Mouse (Mus musculus) intestine, postnatal 0 days (tissue): ENCODE results near the gene Slc43a1. TPM values are rescaled to one million over a fixed set of nuclear protein-coding genes. Genes with fewer than 3 reads are reported as not detected.

Source experiments
- ATAC-seq: fragments of 200-750 bp; cut with Nextera tagmentation; 2 replicates; pipeline ENCODE4 v1.8.0; 2017; ENCODE audit warnings: mild to moderate bottlenecking, moderate TSS enrichment, moderate library complexity
- H3K27ac ChIP-seq: fragments of 300-500 bp; sonication (generic); 2 replicates; pipeline ENCODE4 v1.5.1; 2014; ENCODE audit warnings: mild to moderate bottlenecking, low read depth, low read length, moderate library complexity
- H3K27me3 ChIP-seq: fragments of 300-500 bp; sonication (generic); replicated peaks from 2 replicates; pipeline ENCODE4 v1.6.1; 2014; ENCODE audit warnings: low read length, mixed read lengths; ENCODE audit not compliant: control insufficient read depth, insufficient read depth
- H3K36me3 ChIP-seq: fragments of 300-500 bp; sonication (generic); 2 replicates; pipeline ENCODE4 v1.6.1; 2014; ENCODE audit warnings: mild to moderate bottlenecking, moderate library complexity; ENCODE audit not compliant: control insufficient read depth, insufficient read depth
- H3K4me1 ChIP-seq: fragments of 300-500 bp; sonication (generic); replicated peaks from 2 replicates; pipeline ENCODE4 v1.6.1; 2014; ENCODE audit warnings: antibody characterized with exemption, low read length, mixed read lengths; ENCODE audit not compliant: control insufficient read depth, insufficient read depth
- H3K4me2 ChIP-seq: fragments of 300-500 bp; sonication (generic); replicated peaks from 2 replicates; pipeline ENCODE4 v1.6.1; 2014; ENCODE audit warnings: low read depth, mild to moderate bottlenecking, moderate library complexity
- H3K4me3 ChIP-seq: fragments of 300-500 bp; sonication (generic); 2 replicates; pipeline ENCODE4 v1.5.1; 2014; ENCODE audit warnings: low read depth, low read length
- H3K9ac ChIP-seq: fragments of 300-500 bp; sonication (generic); 2 replicates; pipeline ENCODE4 v1.6.1; 2014; ENCODE audit warnings: mild to moderate bottlenecking, low read depth, low read length
- H3K9me3 ChIP-seq: fragments of 300-500 bp; sonication (generic); 2 replicates; pipeline ENCODE4 v1.6.1; 2016; ENCODE audit warnings: mixed run types; ENCODE audit not compliant: control insufficient read depth
- CTCF ChIP-seq: sonication (generic); IDR thresholded peaks from 2 replicates; pipeline ENCODE4 v1.5.1; 2016; ENCODE audit warnings: low read depth, mild to moderate bottlenecking, control low read depth, antibody characterized with exemption, moderate library complexity
- WGBS: fragments of 180-500 bp; shearing (Covaris S2); extraction: QIAGEN DNeasy Blood & Tissue Kit; methylation state at CpG from one replicate; pipeline ENCODE4 v1.1.7; 2014; 5-methylcytosine and 5-hydroxymethylcytosine counted together
- polyA plus RNA-seq: library from polyadenylated mRNA; unstranded; fragments of >200 nt; fragmentation: Nextera tagmentation; extraction: Ambion mirVana; gene quantifications from 2 replicates; pipeline ENCODE4 v1.2.1, GENCODE M21; 2015

Gene Slc43a1
- polyA plus RNA-seq, 1 experiment from 2014 or later = 4.1 TPM

GRCm38 (mm10) chr2:84883530-84883929 lies 44.9 kb downstream of the Slc43a1 start:
- H3K36me3 ChIP-seq = no peaks in the 10 kb centered on the region
- TF ChIP-seq CTCF = no peak
- ATAC-seq = no peak
- no peak overlapping the region for H3K27ac ChIP-seq
- H3K9me3 ChIP-seq = no peaks in the 10 kb centered on the region
- no peak overlapping the region for H3K9ac ChIP-seq
- H3K4me2 ChIP-seq = peak overlapping the region; percentile 44; the same call in 1 of the 2 replicates
- WGBS = 19% methylated on average over 11 of the region's 11 CpGs
- H3K27me3 ChIP-seq = peaks cover 58% of the 10 kb centered on the region
- H3K4me3 ChIP-seq = no peak overlapping the region
- H3K4me1 ChIP-seq = peaks cover 5% of the 10 kb centered on the region; the same call in 1 of the 2 replicates

GRCm38 (mm10) chr2:84883942-84884341 lies 45.3 kb downstream of the Slc43a1 start:
- H3K4me3 ChIP-seq = no peak overlapping the region
- no peak overlapping the region for H3K27ac ChIP-seq
- H3K4me1 ChIP-seq = peaks cover 6% of the 10 kb centered on the region; the same call in 1 of the 2 replicates
- no peaks in the 10 kb centered on the region for H3K36me3 ChIP-seq
- no peak for TF ChIP-seq CTCF
- no peaks in the 10 kb centered on the region for H3K9me3 ChIP-seq
- no peak for ATAC-seq
- H3K9ac ChIP-seq = no peak overlapping the region
- H3K4me2 ChIP-seq = no peak overlapping the region
- peaks cover 62% of the 10 kb centered on the region for H3K27me3 ChIP-seq
- WGBS = 88% methylated on average over 4 of the region's 4 CpGs

GRCm38 (mm10) chr2:84884611-84885010 lies 46.0 kb downstream of the Slc43a1 start:
- Histone ChIP-seq H3K9me3 (no peaks in the 10 kb centered on the region), H3K9ac (no peak overlapping the region), H3K4me2 (no peak overlapping the region), H3K4me3 (no peak overlapping the region), H3K27me3 (peaks cover 68% of the 10 kb centered on the region), H3K27ac (no peak overlapping the region), H3K36me3 (no peaks in the 10 kb centered on the region), H3K4me1 (peaks cover 11% of the 10 kb centered on the region; the same call in 1 of the 2 replicates)
- peak; percentile 38; the same call in 1 of the 2 replicates for TF ChIP-seq CTCF
- 49% methylated on average over 4 of the region's 4 CpGs for WGBS
- no peak for ATAC-seq

GRCm38 (mm10) chr2:84885084-84886055 lies 46.7 kb downstream of the Slc43a1 start:
- no peak overlapping the region for H3K9ac ChIP-seq
- no peak for ATAC-seq
- H3K27ac ChIP-seq = no peak overlapping the region
- peaks cover 68% of the 10 kb centered on the region for H3K27me3 ChIP-seq
- H3K4me1 ChIP-seq = peaks cover 11% of the 10 kb centered on the region; the same call in 1 of the 2 replicates
- WGBS = 23% methylated on average over 22 of the region's 23 CpGs
- peak overlapping the region; percentile 87 for H3K4me2 ChIP-seq
- no peaks in the 10 kb centered on the region for H3K9me3 ChIP-seq
- TF ChIP-seq CTCF = no peak
- H3K36me3 ChIP-seq = no peaks in the 10 kb centered on the region
- no peak overlapping the region; the same call in 1 of the 2 replicates for H3K4me3 ChIP-seq

GRCm38 (mm10) chr2:84886234-84886731 lies 47.6 kb downstream of the Slc43a1 start, which contains the start of gene Rtn4rl2:
Gene Rtn4rl2, minus strand, starts transcription at chr2:84886710.
- peaks cover 11% of the 10 kb centered on the region; the same call in 1 of the 2 replicates for H3K4me1 ChIP-seq
- no peaks in the 10 kb centered on the region for H3K9me3 ChIP-seq
- no peak within 1 kb of the TSS for H3K27ac ChIP-seq
- ATAC-seq = no peak
- H3K36me3 ChIP-seq = no peaks in the 10 kb centered on the region
- H3K9ac ChIP-seq = peak within 1 kb of the TSS; percentile 40
- H3K4me2 ChIP-seq = peak within 1 kb of the TSS; percentile 87
- peak within 1 kb of the TSS; percentile 52 for H3K4me3 ChIP-seq
- no peak for TF ChIP-seq CTCF
- H3K27me3 ChIP-seq = peaks cover 66% of the 10 kb centered on the region
- WGBS = 2% methylated on average over 31 of the region's 35 CpGs

- Histone ChIP-seq H3K27me3 (peaks cover 66% of the 10 kb centered on the region), H3K4me3 (peak overlapping the region; percentile 52), H3K4me2 (peak overlapping the region; percentile 87), H3K9me3 (no peaks in the 10 kb centered on the region), H3K27ac (no peak overlapping the region), H3K9ac (peak overlapping the region; percentile 40), H3K4me1 (peaks cover 11% of the 10 kb centered on the region; the same call in 1 of the 2 replicates), H3K36me3 (no peaks in the 10 kb centered on the region)
- no peak for ATAC-seq
- TF ChIP-seq CTCF = no peak
- under 1% methylated on average over 36 of the region's 39 CpGs for WGBS
These were observed 48.2 kb downstream of the Slc43a1 start for GRCm38 (mm10) chr2:84886821-84887281.
